Mouse (Mus musculus) right cerebral cortex, adult 18-20 months (tissue): ENCODE measurements around the gene Vat1.
"Not testable (repeated sequence)": the region's sequence is repeated elsewhere in the genome, so short reads cannot be mapped to it uniquely, and the experiment has no call there.

Experiments
- DNase-seq: peaks from one replicate; pipeline ENCODE4 v3.0.0; 2022; ENCODE audit warnings: mixed read lengths

The Vat1 gene

DNA sequence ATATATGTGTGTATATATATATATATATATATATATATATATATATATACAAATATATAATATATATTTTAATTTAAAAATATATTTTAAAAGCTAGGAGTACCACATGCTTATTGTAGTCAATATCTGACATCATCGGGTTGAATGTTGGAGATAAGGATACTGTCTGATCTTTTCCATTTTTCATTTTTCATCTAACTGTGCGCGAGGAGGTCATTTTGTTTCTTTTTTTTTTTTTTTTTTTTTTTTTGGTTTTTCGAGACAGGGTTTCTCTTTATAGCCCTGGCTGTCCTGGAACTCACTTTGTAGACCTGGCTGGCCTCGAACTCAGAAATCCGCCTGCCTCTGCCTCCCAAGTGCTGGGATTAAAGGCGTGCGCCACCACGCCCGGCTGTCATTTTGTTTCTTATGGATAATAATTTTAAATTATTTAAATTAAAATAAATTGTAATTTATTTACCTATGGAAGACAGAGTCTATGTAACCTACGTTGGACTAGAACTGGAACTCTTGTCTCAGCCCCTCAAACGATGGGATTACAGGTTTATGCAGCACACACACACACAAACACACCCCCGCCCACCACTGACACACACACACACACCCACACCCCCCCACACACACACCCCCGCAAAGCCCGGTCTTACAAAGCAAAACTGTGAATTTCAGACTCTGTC, 24.4 kb downstream of the Vat1 start:
- not testable (repeated sequence) for DNase-seq

DNA sequence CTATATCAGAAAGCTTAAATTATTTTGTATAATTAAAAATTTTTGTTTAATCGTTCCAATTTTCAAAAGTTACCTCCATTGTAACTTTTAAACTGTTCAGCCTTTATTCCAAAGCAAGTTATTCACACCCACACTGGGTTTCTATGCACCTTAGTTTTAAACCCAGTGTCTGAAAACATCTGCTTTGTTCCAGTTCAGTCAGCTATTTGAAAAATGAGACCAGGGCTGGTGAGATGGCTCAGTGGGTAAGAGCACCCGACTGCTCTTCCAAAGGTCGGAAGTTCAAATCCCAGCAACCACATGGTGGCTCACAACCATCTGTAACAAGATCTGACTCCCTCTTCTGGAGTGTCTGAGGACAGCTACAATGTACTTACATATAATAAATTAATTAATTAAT, 28.0 kb downstream of the Vat1 start:
- DNase-seq, result not testable (repeated sequence)

DNA sequence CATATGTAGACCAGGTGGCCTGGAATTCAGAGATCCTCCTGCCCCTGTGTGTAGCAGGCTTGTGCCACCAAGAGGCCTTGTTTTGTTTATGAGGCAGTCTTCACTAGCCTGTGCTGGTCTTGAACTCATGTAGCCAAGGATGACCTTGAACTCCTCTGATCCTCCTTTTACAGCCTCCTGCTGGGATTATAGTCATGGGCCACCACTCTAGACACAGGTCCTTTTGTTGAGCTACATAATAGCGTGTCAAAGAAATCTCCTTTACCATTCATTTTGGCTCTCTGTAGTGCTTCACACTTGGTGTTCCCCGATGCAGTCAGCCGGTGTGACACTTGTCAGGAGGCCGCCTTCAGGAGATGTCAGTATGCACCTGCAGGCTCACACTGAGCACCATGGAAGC, 29.1 kb downstream of the Vat1 start:
- no peak for DNase-seq

DNA sequence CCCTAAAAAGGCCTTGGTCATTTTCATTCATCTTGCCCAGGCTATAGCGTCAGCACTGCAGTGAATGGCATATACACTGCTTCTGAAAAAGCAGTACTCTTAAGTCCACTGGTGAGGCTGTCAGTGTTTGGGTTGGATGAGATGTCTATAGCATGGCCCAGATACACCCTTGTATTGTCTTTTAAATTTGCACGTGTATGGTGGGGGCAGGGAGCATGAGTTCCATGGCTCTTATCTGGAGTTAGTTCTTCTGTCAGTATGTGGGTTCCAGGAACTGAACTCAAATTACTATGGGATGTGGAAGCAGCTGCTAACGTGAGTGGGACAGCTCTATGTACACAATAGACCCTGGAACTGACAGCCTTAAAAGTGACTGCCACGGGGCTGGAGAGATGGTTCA, 30.2 kb downstream of the Vat1 start:
- DNase-seq, result no peak

DNA sequence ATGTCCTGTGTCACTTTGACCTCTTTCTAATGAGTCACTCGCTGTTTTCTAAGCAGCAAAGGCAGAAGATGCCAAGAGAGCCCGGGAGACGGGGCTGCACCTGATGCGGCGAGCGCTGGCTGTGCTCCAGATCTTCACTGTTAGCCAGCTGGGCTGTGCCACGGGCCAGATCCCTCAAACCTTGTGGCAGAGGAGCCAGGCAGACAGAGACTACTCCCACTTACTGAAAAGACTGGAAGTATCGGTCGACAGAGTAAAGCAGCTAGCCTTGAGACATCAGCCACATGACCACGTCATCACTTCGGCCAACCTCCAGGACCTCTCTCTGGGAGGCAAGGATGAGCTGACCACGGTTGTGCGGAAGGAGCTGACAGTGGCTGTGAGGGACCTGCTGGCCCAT, 32.6 kb downstream of the Vat1 start:
- no peak for DNase-seq

DNA sequence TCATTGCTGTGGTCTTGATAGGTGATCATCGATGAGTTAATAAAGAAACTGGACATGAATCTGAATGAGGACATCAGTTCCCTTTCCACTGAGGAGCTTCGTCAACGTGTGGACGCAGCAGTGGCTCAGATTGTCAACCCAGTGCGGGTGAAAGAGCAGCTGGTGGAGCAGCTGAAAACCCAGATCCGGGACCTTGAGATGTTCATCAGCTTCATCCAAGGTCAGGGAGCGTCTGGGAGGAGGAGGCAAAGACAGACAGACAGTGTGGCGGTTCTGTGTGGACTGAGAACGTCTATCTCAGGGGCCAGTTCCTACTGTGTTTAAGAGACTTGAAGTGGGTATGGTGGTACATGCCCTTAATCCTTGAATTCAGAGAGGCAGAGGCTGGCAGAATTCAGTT, 34.7 kb downstream of the Vat1 start:
- DNase-seq, result no peak

DNA sequence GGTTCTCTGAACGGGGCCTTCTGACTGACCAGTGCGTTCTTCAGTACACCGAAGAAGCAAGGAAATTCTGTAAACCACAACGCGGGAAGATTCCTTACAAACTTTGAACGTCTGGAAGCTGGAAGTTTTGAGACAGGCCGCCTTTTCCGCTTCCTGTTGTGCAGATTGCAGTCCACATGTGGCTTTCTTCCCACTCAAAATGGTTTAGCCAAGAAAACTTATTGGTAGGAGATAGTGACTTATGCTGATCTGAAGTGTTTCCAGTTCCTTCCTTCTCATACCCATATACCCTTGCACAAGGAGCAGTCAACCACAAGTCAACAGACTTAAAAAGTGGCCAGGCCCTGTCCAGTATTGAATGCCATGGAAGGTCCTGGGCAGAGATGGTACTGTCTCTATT, 39.9 kb downstream of the Vat1 start:
- DNase-seq, result no peak

DNA sequence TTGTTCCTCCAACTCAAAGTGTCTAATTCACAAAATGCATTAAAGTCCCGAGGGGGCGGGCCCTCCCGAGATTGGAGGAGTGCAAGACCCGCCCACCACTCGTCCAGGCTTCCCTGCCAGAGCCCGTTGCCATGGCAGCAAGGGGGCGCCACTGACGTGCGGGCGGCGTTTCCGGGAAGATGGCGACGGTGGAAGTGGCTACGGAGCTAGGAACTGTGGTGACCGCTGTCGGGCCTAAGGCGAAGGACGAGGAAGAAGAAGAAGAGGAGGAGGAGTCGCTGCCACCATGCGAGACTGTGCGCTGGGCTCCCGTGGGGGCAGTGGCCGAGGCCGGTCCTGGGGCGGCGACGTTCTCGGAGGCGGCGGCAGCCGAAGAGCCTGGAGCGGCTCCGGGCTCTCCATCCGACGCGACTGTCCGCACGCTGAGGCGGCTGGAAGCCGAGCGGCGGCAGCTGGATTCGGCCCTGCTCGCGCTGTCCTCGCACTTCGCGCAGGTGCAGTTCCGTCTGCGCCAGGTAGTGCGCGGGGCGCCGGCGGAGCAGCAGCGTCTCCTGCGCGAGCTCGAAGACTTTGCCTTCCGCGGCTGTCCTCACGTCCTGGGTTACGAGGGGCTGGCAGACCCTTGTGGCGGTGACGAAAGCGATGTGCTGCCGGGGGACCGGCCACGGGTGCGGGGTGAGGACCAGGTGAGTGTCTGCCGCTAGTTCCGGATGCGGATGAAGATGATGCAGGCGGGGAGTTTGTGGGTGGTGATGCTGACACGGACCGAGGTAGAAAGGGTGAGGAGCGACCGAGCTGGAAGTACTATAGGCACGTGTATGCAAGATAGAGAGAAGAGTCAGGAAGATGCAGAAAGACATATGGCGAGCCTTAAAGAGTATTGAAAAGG, 40.9 kb downstream of the Vat1 start, which contains the start of the genes Rundc1 and Ptges3l:
TSS of gene Rundc1 (plus strand) at position 161 of the 889 bp plus-strand sequence.
TSS of gene Ptges3l (minus strand) at position 409 of the 889 bp plus-strand sequence.
- peak; percentile 98 for DNase-seq

DNA sequence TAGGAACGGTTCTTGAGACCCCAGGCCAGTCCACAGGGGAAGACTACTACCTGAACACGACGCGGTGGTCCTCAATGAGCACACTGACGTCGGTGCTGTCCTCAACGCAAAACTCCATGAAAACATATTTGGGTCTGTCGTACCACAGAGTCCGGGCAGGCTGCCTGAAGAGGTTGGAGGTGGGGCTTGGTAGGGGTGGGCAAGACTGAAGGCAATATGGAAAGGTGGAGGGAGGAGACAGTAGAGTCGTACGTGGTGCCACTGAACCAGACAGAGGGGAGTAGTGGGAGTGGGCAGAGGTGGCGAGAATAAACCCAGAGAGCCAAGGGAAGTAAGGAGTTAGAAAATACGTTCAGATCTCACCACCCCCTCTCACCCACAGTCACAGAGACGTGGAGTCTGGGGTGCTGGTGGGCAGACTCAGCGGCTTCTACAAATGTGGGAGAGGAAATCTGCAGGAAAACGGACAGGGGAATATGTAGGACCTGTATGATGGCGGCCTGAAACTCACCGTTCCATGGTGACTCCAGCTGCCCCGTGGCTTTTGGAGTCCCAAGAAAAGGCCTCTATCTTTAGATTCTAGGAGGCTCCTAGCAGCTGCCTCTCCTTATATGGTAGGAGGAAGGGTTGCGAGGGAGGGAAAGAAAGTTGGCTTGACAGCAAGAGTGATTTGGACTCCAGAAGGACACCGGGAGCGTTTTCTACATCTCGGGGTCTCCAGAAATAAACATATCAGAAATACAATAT, 41.8 kb downstream of the Vat1 start, which contains the start of gene Gm27029:
TSS of gene Gm27029 (minus strand) at position 692 of the 747 bp plus-strand sequence.
- DNase-seq, result peak; percentile 63

DNA sequence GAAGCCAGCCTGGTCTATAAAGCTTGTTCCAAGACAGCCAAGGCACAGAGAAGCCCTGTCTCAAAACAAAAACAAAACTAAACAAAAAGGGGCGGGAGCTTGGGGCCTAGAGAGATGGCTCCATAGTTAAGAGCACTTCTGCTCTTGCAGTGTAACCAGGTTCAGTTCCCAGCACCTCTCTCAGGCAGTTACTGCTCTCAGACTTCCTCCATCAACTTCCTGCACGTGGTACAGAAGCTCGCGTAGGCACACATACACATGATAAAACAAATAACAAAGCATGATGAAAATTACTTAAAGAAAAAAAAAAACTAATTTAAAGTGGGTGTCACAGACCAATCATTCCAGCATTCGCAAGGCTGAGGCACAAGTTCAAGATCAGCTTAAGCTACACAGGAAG, 45.9 kb downstream of the Vat1 start:
- no peak for DNase-seq

DNA sequence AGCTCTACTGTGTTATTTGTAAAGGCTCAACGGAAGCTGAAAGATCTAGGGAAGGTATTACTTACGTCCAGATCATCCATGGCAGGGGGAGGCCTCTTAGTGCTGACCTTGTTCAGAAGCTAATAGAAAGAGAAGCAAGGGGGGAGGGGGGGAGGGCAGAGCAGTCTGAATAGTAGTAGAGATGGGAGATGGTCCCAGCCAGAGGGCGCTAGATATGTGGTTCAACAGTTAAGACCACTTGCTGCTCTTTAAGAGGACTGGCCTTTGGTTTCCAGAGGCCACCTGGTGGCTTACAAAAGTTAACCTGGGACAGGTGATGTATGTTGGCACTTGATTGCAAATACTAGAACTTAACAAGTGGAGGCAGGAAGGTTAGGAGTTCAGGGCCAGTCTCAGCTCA, 46.4 kb downstream of the Vat1 start:
- no peak for DNase-seq

DNA sequence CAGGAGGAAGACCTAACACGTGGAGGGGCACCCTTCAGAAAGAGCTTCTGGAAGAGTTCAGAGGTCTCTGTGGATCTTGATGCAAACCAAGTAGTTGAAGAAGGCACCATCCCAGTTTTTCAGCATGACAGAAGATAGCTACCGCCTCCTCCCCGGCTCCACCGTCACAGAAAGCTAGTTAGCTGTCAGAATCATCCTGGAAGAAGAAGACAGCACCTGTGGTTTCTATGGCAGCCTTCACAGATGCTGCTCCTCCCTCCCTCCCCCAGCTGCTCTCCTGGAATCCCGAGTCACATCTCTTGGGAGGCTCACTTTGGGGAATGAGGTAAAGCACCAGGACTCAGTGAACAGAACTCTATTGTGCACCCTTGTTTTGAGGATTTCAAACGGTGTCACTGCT, 47.0 kb downstream of the Vat1 start:
- peak; percentile 70 for DNase-seq

DNA sequence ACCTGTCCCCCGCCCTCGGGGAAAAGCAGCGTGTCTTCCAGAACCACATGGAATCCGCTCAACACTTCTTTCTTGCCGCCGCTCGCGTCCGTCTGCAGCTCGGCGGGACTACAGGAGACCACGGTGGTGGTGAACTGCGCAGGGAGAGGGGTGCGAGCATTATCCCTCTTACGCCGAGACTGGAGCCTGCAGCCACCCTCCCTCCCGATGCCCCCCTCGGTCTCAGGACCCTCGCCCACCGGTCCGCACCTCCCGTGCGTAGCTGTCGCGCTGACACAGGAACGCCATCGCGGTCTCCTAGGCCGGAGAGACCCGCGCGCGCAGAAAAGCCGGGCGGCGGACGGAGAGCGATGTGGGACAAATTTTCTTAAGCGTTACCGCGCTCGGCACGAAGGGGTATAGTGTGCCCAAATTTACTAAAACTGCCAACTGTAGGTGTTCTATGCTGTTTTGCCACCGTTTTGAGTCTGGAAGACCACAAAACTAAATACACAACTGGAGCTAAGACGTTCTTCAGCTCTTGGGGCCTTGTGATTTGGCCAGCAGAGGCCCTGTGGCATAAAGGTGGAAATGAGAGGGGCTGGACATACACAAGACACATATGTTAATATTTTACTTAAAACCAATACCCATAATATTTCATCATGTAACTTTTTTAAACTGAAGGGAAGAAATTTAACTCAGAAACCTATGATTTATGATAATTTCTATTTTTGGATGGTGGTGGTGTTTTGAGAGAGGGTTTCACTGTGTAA, 48.8 kb downstream of the Vat1 start, which contains the start of gene Aarsd1:
TSS of gene Aarsd1 (minus strand) at position 515 of the 755 bp plus-strand sequence.
- peak; percentile 90 for DNase-seq

DNA sequence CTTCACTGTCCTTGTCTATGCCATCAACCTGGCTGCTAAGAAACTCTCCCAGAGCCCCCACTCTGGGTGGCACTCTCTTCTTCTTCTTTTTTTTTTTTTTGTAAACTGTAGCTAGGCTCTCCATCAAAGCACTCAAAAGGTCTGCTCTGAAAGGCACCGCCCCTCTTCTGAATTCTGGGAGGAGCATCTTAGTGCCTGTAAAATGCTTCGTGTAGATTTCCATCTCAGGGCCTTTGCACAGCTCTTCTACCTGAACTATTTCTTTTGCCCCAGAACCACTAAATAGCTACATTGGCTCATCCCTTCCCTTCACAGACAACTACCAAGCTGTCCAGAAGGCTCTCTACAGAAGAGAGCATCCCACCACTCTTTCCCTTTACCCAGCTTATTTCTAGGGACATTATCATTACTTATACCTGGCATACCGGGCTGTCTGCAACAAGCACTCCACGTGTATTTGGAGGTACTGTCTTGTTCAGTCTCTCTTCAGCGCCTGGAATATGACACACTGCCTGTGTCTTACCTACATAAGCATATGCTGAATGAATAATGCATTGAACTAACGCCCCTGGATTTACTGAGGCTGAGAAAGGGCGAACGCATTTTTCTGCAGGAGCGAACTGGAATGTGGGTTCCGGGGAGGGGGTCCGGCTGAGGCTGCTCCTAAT, 49.5 kb downstream of the Vat1 start:
- no peak for DNase-seq

DNA sequence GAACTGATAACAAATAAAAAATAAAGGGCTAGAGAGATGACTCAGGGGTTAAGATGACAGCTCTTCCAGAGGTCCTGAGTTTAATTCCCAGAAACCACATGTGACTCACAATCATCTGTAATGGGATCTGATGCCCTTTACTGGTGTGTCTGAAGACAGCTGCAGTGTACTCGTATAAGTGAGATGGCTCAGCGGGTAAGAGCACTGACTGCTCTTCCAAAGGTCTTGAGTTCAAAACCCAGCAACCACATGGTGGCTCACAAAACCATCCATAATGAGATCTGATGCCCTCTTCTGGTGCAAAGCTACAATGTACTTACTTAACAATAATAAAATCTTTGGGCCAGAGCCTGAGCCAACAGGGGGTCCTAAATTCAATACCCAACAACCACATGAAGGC, 50.7 kb downstream of the Vat1 start:
- DNase-seq, result no peak
